Mouse (Mus musculus): Measurements from ENCODE around the gene Psmd5. TPM values are rescaled to one million over a fixed set of nuclear protein-coding genes. Genes with fewer than 3 reads are reported as not detected.
"Not testable (repeated sequence)": the region's sequence is repeated elsewhere in the genome, so short reads cannot be mapped to it uniquely, and the experiment has no call there.

Gene Psmd5
- polyA plus RNA-seq, 1 experiment from 2014 or later, result 88.9 TPM

DNA sequence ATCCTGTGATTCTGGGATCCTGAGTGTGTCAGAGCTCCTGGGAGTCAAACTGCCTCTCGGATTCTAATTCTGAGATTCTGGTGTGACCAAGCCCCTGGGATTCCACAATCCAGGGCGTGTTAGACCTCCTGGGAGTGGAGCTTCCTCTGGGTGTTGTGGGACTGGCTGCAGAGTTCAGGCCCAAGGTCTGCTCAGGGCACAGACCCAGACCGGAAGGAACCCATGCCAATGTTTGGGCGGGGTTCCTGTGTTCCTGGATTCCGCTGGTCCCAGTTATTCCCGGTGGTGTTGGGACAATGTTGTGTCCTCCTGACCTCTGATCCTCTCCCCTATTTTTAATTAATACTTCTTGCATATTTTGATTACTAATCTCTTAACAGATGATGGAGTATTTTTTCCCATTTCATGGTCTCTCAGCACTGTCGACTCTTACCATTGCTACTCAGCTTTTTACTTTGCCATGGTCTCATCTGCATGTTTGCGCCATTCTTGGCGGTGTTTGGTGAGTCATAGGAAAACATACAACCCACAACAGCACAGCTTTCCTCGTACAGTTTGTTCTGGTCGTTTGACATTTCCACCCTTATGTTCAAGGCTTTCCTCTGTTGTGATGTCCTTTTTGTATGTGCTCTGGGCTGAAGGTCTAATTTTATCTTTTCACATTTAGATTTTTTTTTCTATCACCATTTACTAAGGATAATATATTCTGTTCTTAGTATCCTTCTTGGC is 31.4 kb downstream of the Psmd5 start:
- H3K36me3 ChIP-seq, result no peaks in the 10 kb centered on the region
- no peak overlapping the region for H3K4me3 ChIP-seq (replicated peaks)
- no peak overlapping the region for H3K4me2 ChIP-seq
- H3K4me1 ChIP-seq, result no peaks in the 10 kb centered on the region
- H3K27me3 ChIP-seq (replicated peaks), result no peaks in the 10 kb centered on the region
- no peak overlapping the region for H3K27ac ChIP-seq (replicated peaks)
- no peaks in the 10 kb centered on the region for H3K9me3 ChIP-seq (replicated peaks)
- no peak overlapping the region for H3K9ac ChIP-seq (replicated peaks)
- ATAC-seq (ENCODE audit: low FRiP score), result no peak
- WGBS, result 88% methylated on average over 11 of the region's 11 CpGs

DNA sequence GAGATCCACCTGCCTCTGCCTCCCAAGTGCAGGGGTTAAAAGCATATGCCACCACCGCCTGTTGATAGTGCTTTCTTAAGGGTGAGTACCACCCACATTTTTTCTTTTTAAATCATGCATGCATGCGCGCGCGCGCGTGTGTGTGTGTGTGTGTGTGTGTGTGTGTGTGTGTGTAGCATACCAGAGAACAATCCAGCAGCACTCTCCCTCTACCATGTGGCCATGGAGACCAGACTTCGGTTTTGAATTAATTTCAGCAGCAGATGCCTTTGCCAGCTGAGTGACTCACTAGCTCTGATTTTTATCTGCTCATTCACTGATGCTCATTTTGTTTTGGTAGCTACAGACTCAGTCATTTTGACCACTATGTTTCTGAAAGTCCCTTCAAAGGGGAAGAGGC is 33.1 kb downstream of the Psmd5 start:
- H3K9me3 ChIP-seq (replicated peaks), result no peaks in the 10 kb centered on the region
- 0 out of 2 replicates have a peak, but pooled peaks cover 1% of the 10 kb centered on the region for H3K27me3 ChIP-seq (replicated peaks)
- H3K27ac ChIP-seq (replicated peaks), result no peak overlapping the region
- H3K36me3 ChIP-seq, result no peaks in the 10 kb centered on the region
- no peak overlapping the region for H3K9ac ChIP-seq (replicated peaks)
- 93% methylated on average over 8 of the region's 8 CpGs for WGBS
- ATAC-seq (ENCODE audit: low FRiP score), result no peak
- H3K4me1 ChIP-seq, result no peaks in the 10 kb centered on the region
- H3K4me3 ChIP-seq (replicated peaks), result no peak overlapping the region
- H3K4me2 ChIP-seq, result no peak overlapping the region

DNA sequence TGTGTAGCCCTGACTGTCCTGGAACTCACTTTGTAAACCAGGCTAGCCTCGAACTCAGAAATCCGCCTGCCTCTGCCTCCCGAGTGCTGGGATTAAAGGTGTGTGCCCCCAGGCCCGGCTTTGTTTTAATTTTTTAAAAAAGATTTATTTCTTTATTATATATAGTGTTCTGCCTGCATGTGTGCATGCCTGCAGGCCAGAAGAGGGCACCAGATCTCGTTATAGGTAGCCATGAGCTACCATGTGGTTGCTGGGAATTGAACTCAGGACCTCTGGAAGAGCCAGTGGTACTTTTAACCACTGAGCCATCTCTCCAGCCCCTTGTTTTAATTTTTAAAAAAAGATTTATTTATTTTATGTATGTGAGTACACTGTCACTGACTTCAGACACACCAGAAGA is 34.6 kb downstream of the Psmd5 start:
- H3K4me3 ChIP-seq (replicated peaks); H3K9me3 ChIP-seq (replicated peaks); H3K36me3 ChIP-seq; H3K27ac ChIP-seq (replicated peaks); ATAC-seq (ENCODE audit: low FRiP score); H3K9ac ChIP-seq (replicated peaks); H3K4me2 ChIP-seq; H3K27me3 ChIP-seq (replicated peaks); H3K4me1 ChIP-seq: not testable (repeated sequence)
- WGBS, result 85% methylated on average over 5 of the region's 5 CpGs

- WGBS, result 73% methylated on average over 3 of the region's 3 CpGs
- no peak overlapping the region for H3K4me3 ChIP-seq (replicated peaks)
Observed at GRCm38 (mm10) chr2:34835669-34836068, 39.1 kb downstream of the Psmd5 start.

GRCm38 (mm10) chr2:34833624-34834023 is 41.1 kb downstream of the Psmd5 start:
- peaks cover 8% of the 10 kb centered on the region for H3K27me3 ChIP-seq (replicated peaks)
- H3K27ac ChIP-seq (replicated peaks), result no peak overlapping the region
- no peaks in the 10 kb centered on the region for H3K36me3 ChIP-seq
- ATAC-seq (ENCODE audit: low FRiP score), result no peak
- no peaks in the 10 kb centered on the region for H3K4me1 ChIP-seq
- no peak overlapping the region for H3K4me2 ChIP-seq
- no peak overlapping the region for H3K9ac ChIP-seq (replicated peaks)
- no peaks in the 10 kb centered on the region for H3K9me3 ChIP-seq (replicated peaks)
- 89% methylated on average over 17 of the region's 17 CpGs for WGBS
- no peak overlapping the region for H3K4me3 ChIP-seq (replicated peaks)

More at GRCm38 (mm10) chr2:34835669-34836068, 39.1 kb downstream of the Psmd5 start:
- Histone ChIP-seq H3K36me3 (no peaks in the 10 kb centered on the region), H3K9me3 (replicated peaks) (no peaks in the 10 kb centered on the region), H3K4me2 (no peak overlapping the region), H3K27me3 (replicated peaks) (peaks cover 8% of the 10 kb centered on the region; the same call in 1 of the 2 replicates), H3K4me1 (no peaks in the 10 kb centered on the region), H3K9ac (replicated peaks) (no peak overlapping the region), H3K27ac (replicated peaks) (no peak overlapping the region)
- no peak for ATAC-seq (ENCODE audit: low FRiP score)

- H3K4me3 ChIP-seq (replicated peaks); H3K4me1 ChIP-seq; H3K9ac ChIP-seq (replicated peaks); H3K27ac ChIP-seq (replicated peaks); H3K4me2 ChIP-seq; ATAC-seq (ENCODE audit: low FRiP score); H3K9me3 ChIP-seq (replicated peaks); H3K27me3 ChIP-seq (replicated peaks); H3K36me3 ChIP-seq: not testable (repeated sequence)
- WGBS, result 72% methylated on average over 11 of the region's 11 CpGs
Observed at GRCm38 (mm10) chr2:34832766-34833457, 41.9 kb downstream of the Psmd5 start, which contains the start of gene Gm34653. Gene Gm34653, plus strand, starts transcription at chr2:34833007.

- not testable (repeated sequence) for H3K36me3 ChIP-seq; H3K9me3 ChIP-seq (replicated peaks); H3K4me3 ChIP-seq (replicated peaks); H3K9ac ChIP-seq (replicated peaks); H3K4me1 ChIP-seq; H3K27ac ChIP-seq (replicated peaks); ATAC-seq (ENCODE audit: low FRiP score); H3K4me2 ChIP-seq; H3K27me3 ChIP-seq (replicated peaks)
- WGBS, result 95% methylated on average over 17 of the region's 17 CpGs
Observed at GRCm38 (mm10) chr2:34830066-34830465, 44.7 kb downstream of the Psmd5 start.

GRCm38 (mm10) chr2:34828026-34828425 is 46.7 kb downstream of the Psmd5 start:
- no peak for ATAC-seq (ENCODE audit: low FRiP score)
- no peak overlapping the region for H3K4me3 ChIP-seq (replicated peaks)
- no peaks in the 10 kb centered on the region for H3K36me3 ChIP-seq
- 85% methylated on average over 1 of the region's 1 CpGs for WGBS
- H3K4me1 ChIP-seq, result peaks cover 24% of the 10 kb centered on the region
- H3K9ac ChIP-seq (replicated peaks), result no peak overlapping the region
- H3K27me3 ChIP-seq (replicated peaks), result no peaks in the 10 kb centered on the region; the same call in 1 of the 2 replicates
- H3K27ac ChIP-seq (replicated peaks), result no peak overlapping the region
- no peak overlapping the region for H3K4me2 ChIP-seq
- no peaks in the 10 kb centered on the region for H3K9me3 ChIP-seq (replicated peaks)

DNA sequence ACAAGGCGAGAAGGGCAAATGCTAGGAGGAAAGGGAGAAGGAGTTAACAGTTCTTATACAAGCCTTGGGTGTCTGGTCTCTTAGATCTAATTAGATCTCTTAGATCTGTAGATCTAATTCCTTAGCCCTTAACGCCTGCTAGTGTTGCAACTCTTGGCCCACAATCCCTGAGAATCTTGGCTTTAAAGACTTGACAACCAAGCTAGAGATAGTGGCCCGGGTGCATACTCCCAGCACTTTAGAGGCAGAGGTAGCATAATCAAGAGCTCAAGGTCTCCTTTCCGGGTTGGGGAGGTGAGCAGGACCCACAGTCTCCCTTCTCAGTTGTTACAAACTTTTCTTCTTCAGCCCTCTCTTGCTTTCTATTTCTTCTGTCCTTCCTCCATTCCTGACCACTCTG is 47.2 kb downstream of the Psmd5 start:
- Histone ChIP-seq H3K4me1 (peaks cover 26% of the 10 kb centered on the region), H3K9me3 (replicated peaks) (no peaks in the 10 kb centered on the region), H3K27ac (replicated peaks) (no peak overlapping the region), H3K36me3 (peaks cover 2% of the 10 kb centered on the region; the same call in 1 of the 2 replicates), H3K9ac (replicated peaks) (no peak overlapping the region), H3K4me3 (replicated peaks) (no peak overlapping the region), H3K4me2 (no peak overlapping the region), H3K27me3 (replicated peaks) (no peaks in the 10 kb centered on the region; the same call in 1 of the 2 replicates)
- no peak for ATAC-seq (ENCODE audit: low FRiP score)
- WGBS, result 89% methylated on average over 4 of the region's 4 CpGs

GRCm38 (mm10) chr2:34826460-34827231 is 48.1 kb downstream of the Psmd5 start:
- 36% methylated on average over 20 of the region's 21 CpGs for WGBS
- Histone ChIP-seq H3K9ac (replicated peaks) (peak overlapping the region; percentile 87), H3K27me3 (replicated peaks) (no peaks in the 10 kb centered on the region; the same call in 1 of the 2 replicates), H3K27ac (replicated peaks) (peak overlapping the region; percentile 84), H3K9me3 (replicated peaks) (no peaks in the 10 kb centered on the region), H3K4me2 (peak overlapping the region; percentile 94), H3K4me3 (replicated peaks) (peak overlapping the region; percentile 71), H3K4me1 (peaks cover 30% of the 10 kb centered on the region), H3K36me3 (peaks cover 7% of the 10 kb centered on the region; the same call in 1 of the 2 replicates)
- peak; percentile 40 for ATAC-seq (ENCODE audit: low FRiP score)

- Histone ChIP-seq H3K9me3 (replicated peaks) (no peaks in the 10 kb centered on the region), H3K4me2 (peak within 1 kb of the TSS; percentile 94), H3K4me1 (peaks cover 30% of the 10 kb centered on the region), H3K27ac (replicated peaks) (peak within 1 kb of the TSS; percentile 84), H3K27me3 (replicated peaks) (no peaks in the 10 kb centered on the region; the same call in 1 of the 2 replicates), H3K4me3 (replicated peaks) (peak within 1 kb of the TSS; percentile 71), H3K36me3 (peaks cover 11% of the 10 kb centered on the region), H3K9ac (replicated peaks) (peak within 1 kb of the TSS; percentile 87)
- ATAC-seq (ENCODE audit: low FRiP score), result peak; percentile 97
- WGBS, result under 1% methylated on average over 48 of the region's 57 CpGs
Observed at GRCm38 (mm10) chr2:34825827-34826459, 48.8 kb downstream of the Psmd5 start, which contains the start of gene Fbxw2. Gene Fbxw2, minus strand, starts transcription at chr2:34826311.
